Mouse (Mus musculus) heart, postnatal 0 days (tissue): ENCODE measurements around the gene Nln. TPM values are rescaled to one million over a fixed set of nuclear protein-coding genes. Genes with fewer than 3 reads are reported as not detected.
A peak's percentile ranks its signal among the peaks of the same experiment; 100 is the strongest.

Source experiments
- ATAC-seq: fragments of 200-750 bp; cut with Nextera tagmentation; 2 replicates; pipeline ENCODE4 v1.8.0; 2017; ENCODE audit warnings: low read depth, moderate number of reproducible peaks, moderate library complexity; ENCODE audit not compliant: insufficient read depth
- DNase-seq: peaks from one replicate; pipeline ENCODE4 v3.0.0-alpha.2; 2016; ENCODE audit warnings: low spot score
- H3K27ac ChIP-seq: fragments of 300-500 bp; sonication (generic); 2 replicates; pipeline ENCODE4 v1.5.1; 2014; ENCODE audit warnings: low read depth, mild to moderate bottlenecking
- H3K27me3 ChIP-seq: fragments of 300-500 bp; sonication (generic); 2 replicates; pipeline ENCODE4 v1.6.1; 2014; ENCODE audit warnings: low read length, mixed read lengths; ENCODE audit not compliant: control insufficient read depth, insufficient read depth
- H3K36me3 ChIP-seq: fragments of 300-500 bp; sonication (generic); replicated peaks from 2 replicates; pipeline ENCODE4 v1.6.1; 2014; ENCODE audit warnings: low read length, mixed read lengths; ENCODE audit not compliant: control insufficient read depth, insufficient read depth
- H3K4me1 ChIP-seq: fragments of 300-500 bp; sonication (generic); 2 replicates; pipeline ENCODE4 v1.6.1; 2014; ENCODE audit warnings: antibody characterized with exemption; ENCODE audit not compliant: control insufficient read depth, insufficient read depth
- H3K4me2 ChIP-seq: fragments of 300-500 bp; sonication (generic); 2 replicates; pipeline ENCODE4 v1.6.1; 2014; ENCODE audit warnings: low read depth, mild to moderate bottlenecking, low read length, moderate library complexity
- H3K4me3 ChIP-seq: fragments of 300-500 bp; sonication (generic); 2 replicates; pipeline ENCODE4 v1.5.1; 2014; ENCODE audit warnings: low read depth, low read length
- H3K9ac ChIP-seq: fragments of 300-500 bp; sonication (generic); replicated peaks from 2 replicates; pipeline ENCODE4 v1.6.1; 2014; ENCODE audit warnings: low read depth, low read length, mixed read lengths
- H3K9me3 ChIP-seq: fragments of 300-500 bp; sonication (generic); replicated peaks from 2 replicates; pipeline ENCODE4 v1.6.1; 2016; ENCODE audit warnings: low read length; ENCODE audit not compliant: control insufficient read depth
- CTCF ChIP-seq: IDR thresholded peaks from 2 replicates; pipeline ENCODE4 v1.5.1; 2016; ENCODE audit warnings: antibody characterized with exemption, control low read depth, low read depth
- EP300 ChIP-seq: IDR thresholded peaks from 2 replicates; pipeline ENCODE4 v1.6.1; 2016; ENCODE audit warnings: antibody characterized with exemption, low read depth
- WGBS: fragments of 180-500 bp; shearing (Covaris S2); extraction: QIAGEN DNeasy Blood & Tissue Kit; methylation state at CpG from one replicate; pipeline ENCODE4 v1.1.7; 2014; 5-methylcytosine and 5-hydroxymethylcytosine counted together
- polyA plus RNA-seq: library from polyadenylated mRNA; unstranded; fragments of >200 nt; fragmentation: Nextera tagmentation; extraction: Ambion mirVana; gene quantifications from 2 replicates; pipeline ENCODE4 v1.2.1, GENCODE M21; 2015
- total RNA-seq: library from RNA; depleted of rRNA; stranded (reverse); fragments of >200 nt; gene quantifications from 2 replicates; pipeline ENCODE4 v1.2.3, GENCODE M21; 2014; ENCODE audit warnings: low replicate concordance; rRNA removed

The Nln gene
- total RNA-seq (31.1 and 42.2 TPM in 2 replicates), polyA plus RNA-seq (16.2 and 17.0 TPM in 2 replicates)

- DNase-seq (peak; percentile 84), ATAC-seq (peak; percentile 97)
- no peaks in the 10 kb centered on the region for H3K36me3 ChIP-seq
- TF ChIP-seq EP300 (no peak), CTCF (no peak)
- H3K4me1 ChIP-seq = no peaks in the 10 kb centered on the region; the same call in 1 of the 2 replicates
- H3K9ac ChIP-seq = peak within 1 kb of the TSS; percentile 74
- 0% methylated on average over 19 of the region's 44 CpGs for WGBS
- H3K4me2 ChIP-seq = peak within 1 kb of the TSS; percentile 99
- peak within 1 kb of the TSS; percentile 80 for H3K4me3 ChIP-seq
- H3K9me3 ChIP-seq = peaks cover 4% of the 10 kb centered on the region; the same call in 1 of the 2 replicates
- no peaks in the 10 kb centered on the region for H3K27me3 ChIP-seq
- peak within 1 kb of the TSS; percentile 80 for H3K27ac ChIP-seq
Observed at GRCm38 (mm10) chr13:104109288-104109815, at the start of gene Nln, which contains the start of gene Sgtb. TSS of gene Nln (minus strand) at chr13:104109614. TSS of gene Sgtb (plus strand) at chr13:104109741.

GRCm38 (mm10) chr13:104155686-104156085 is 46.3 kb upstream of the Nln start:
- Histone ChIP-seq H3K9me3 (no peaks in the 10 kb centered on the region), H3K27me3 (no peaks in the 10 kb centered on the region), H3K27ac (no peak overlapping the region), H3K36me3 (peaks cover 55% of the 10 kb centered on the region), H3K4me2 (no peak overlapping the region), H3K9ac (no peak overlapping the region), H3K4me3 (no peak overlapping the region), H3K4me1 (no peaks in the 10 kb centered on the region)
- WGBS = 70% methylated on average over 1 of the region's 1 CpGs
- ATAC-seq (no peak), DNase-seq (no peak)
- TF ChIP-seq EP300 = no peak
- TF ChIP-seq CTCF = no peak

- Histone ChIP-seq H3K36me3 (peaks cover 54% of the 10 kb centered on the region), H3K9me3 (no peaks in the 10 kb centered on the region), H3K4me3 (no peak overlapping the region), H3K4me1 (no peaks in the 10 kb centered on the region), H3K4me2 (no peak overlapping the region), H3K27ac (no peak overlapping the region), H3K27me3 (no peaks in the 10 kb centered on the region), H3K9ac (no peak overlapping the region)
- TF ChIP-seq CTCF = no peak
- TF ChIP-seq EP300 = no peak
- WGBS = 88% methylated on average over 7 of the region's 7 CpGs
- ATAC-seq (no peak), DNase-seq (no peak)
Observed at GRCm38 (mm10) chr13:104155106-104155505, 45.7 kb upstream of the Nln start.

GRCm38 (mm10) chr13:104154180-104154579 is 44.8 kb upstream of the Nln start:
- H3K36me3 ChIP-seq = peaks cover 48% of the 10 kb centered on the region

GRCm38 (mm10) chr13:104145646-104146045 is 36.2 kb upstream of the Nln start:
- no peaks in the 10 kb centered on the region for H3K9me3 ChIP-seq
- 90% methylated on average over 3 of the region's 3 CpGs for WGBS
- TF ChIP-seq EP300 = no peak
- no peak for TF ChIP-seq CTCF
- no peak overlapping the region for H3K4me2 ChIP-seq
- H3K36me3 ChIP-seq = peaks cover 68% of the 10 kb centered on the region
- ATAC-seq = no peak
- DNase-seq = no peak
- H3K4me1 ChIP-seq = no peaks in the 10 kb centered on the region
- no peak overlapping the region for H3K9ac ChIP-seq
- H3K27ac ChIP-seq = no peak overlapping the region
- H3K27me3 ChIP-seq = no peaks in the 10 kb centered on the region
- no peak overlapping the region for H3K4me3 ChIP-seq

More at GRCm38 (mm10) chr13:104154180-104154579, 44.8 kb upstream of the Nln start:
- Histone ChIP-seq H3K9ac (no peak overlapping the region), H3K27ac (no peak overlapping the region), H3K4me2 (no peak overlapping the region), H3K9me3 (no peaks in the 10 kb centered on the region), H3K4me1 (no peaks in the 10 kb centered on the region), H3K4me3 (no peak overlapping the region), H3K27me3 (no peaks in the 10 kb centered on the region)
- WGBS = 97% methylated on average over 5 of the region's 5 CpGs
- no peak for ATAC-seq
- no peak for TF ChIP-seq CTCF
- TF ChIP-seq EP300 = no peak
- no peak for DNase-seq

- Histone ChIP-seq H3K36me3 (peaks cover 65% of the 10 kb centered on the region), H3K4me3 (no peak overlapping the region), H3K27ac (no peak overlapping the region), H3K27me3 (no peaks in the 10 kb centered on the region), H3K4me1 (no peaks in the 10 kb centered on the region), H3K9ac (no peak overlapping the region), H3K9me3 (no peaks in the 10 kb centered on the region), H3K4me2 (no peak overlapping the region)
- WGBS = 78% methylated on average over 9 of the region's 9 CpGs
- TF ChIP-seq EP300 (no peak), CTCF (no peak)
- no peak for DNase-seq
- no peak for ATAC-seq
Observed at GRCm38 (mm10) chr13:104144871-104145270, 35.5 kb upstream of the Nln start.
